Mouse (Mus musculus): Measurements from ENCODE around the gene Srrd.

DNA sequence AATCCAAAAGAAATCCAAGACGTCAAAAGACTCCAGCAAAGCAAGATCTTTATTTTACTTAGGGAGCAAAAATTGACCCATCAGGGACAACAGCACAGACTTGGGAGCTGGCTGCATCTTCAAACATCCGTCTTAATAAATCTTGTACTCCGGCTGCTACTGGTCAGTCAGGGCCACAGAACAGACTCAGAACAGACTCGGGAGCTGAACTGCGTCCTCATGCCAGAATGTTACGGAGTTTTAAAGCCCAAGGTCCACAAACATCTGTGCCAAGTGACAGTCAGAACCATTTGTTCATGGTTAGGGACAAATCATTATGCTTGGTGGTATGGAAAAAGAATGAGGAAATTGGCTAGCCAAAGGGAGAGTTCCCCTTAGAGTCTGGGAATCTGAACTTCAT, 19.6 kb downstream of the Srrd start:
- TF ChIP-seq CTCF (IDR thresholded peaks at IDR 0.05; ENCODE audit: low read depth, low read length) (no peak), POLR2A (IDR thresholded peaks at IDR 0.05; ENCODE audit: borderline replicate concordance, low read depth, low read length) (no peak)
